Mouse (Mus musculus) heart, embryonic 15.5 days (tissue): ENCODE data around the gene Fam107a. TPM values are rescaled to one million over a fixed set of nuclear protein-coding genes. Genes with fewer than 3 reads are reported as not detected.

Experiments used
- ATAC-seq: fragments of 200-750 bp; cut with Nextera tagmentation; replicated peaks from 2 replicates; pipeline ENCODE4 v1.8.0; 2017; ENCODE audit warnings: low read depth, moderate TSS enrichment; ENCODE audit not compliant: insufficient number of reproducible peaks, insufficient read depth, low FRiP score
- H3K27ac ChIP-seq: fragments of 300-500 bp; sonication (generic); 2 replicates; pipeline ENCODE4 v1.5.1; 2015; ENCODE audit warnings: mild to moderate bottlenecking, inconsistent platforms
- H3K27me3 ChIP-seq: fragments of 300-500 bp; sonication (generic); 2 replicates; pipeline ENCODE4 v1.6.1; 2015; ENCODE audit warnings: inconsistent platforms
- H3K36me3 ChIP-seq: fragments of 300-500 bp; sonication (generic); 2 replicates; pipeline ENCODE4 v1.6.1; 2015; ENCODE audit warnings: mild to moderate bottlenecking, inconsistent platforms
- H3K4me1 ChIP-seq: fragments of 300-500 bp; sonication (generic); replicated peaks from 2 replicates; pipeline ENCODE4 v1.6.1; 2015; ENCODE audit warnings: inconsistent platforms
- H3K4me2 ChIP-seq: fragments of 300-500 bp; sonication (generic); 2 replicates; pipeline ENCODE4 v1.6.1; 2015; ENCODE audit warnings: inconsistent platforms, mild to moderate bottlenecking, moderate library complexity
- H3K4me3 ChIP-seq: fragments of 300-500 bp; sonication (generic); 2 replicates; pipeline ENCODE4 v1.5.1; 2015; ENCODE audit warnings: mild to moderate bottlenecking, inconsistent platforms
- H3K9ac ChIP-seq: fragments of 300-500 bp; sonication (generic); 2 replicates; pipeline ENCODE4 v1.6.1; 2015; ENCODE audit warnings: mild to moderate bottlenecking, inconsistent platforms
- H3K9me3 ChIP-seq: fragments of 300-500 bp; sonication (generic); replicated peaks from 2 replicates; pipeline ENCODE4 v1.6.1; 2016; ENCODE audit warnings: inconsistent platforms
- WGBS: fragments of 180-500 bp; shearing (Covaris S2); methylation state at CpG from one replicate; pipeline ENCODE4 v1.1.7; 2015; ENCODE audit warnings: mixed read lengths; 5-methylcytosine and 5-hydroxymethylcytosine counted together
- polyA plus RNA-seq: library from polyadenylated mRNA; unstranded; fragments of >200 nt; fragmentation: Nextera tagmentation; extraction: Ambion mirVana; gene quantifications from 2 replicates; pipeline ENCODE4 v1.2.1, GENCODE M21; 2015

The Fam107a gene
- polyA plus RNA-seq, 1 experiment from 2014 or later, result 0.44 TPM

GRCm38 (mm10) chr14:8251330-8251885 lies 66.4 kb downstream of the Fam107a start:
- no peaks in the 10 kb centered on the region for H3K9me3 ChIP-seq
- no peak overlapping the region for H3K4me3 ChIP-seq
- H3K27me3 ChIP-seq, result no peaks in the 10 kb centered on the region
- no peak overlapping the region for H3K27ac ChIP-seq
- ATAC-seq, result no peak
- H3K4me1 ChIP-seq, result no peaks in the 10 kb centered on the region
- H3K9ac ChIP-seq, result no peak overlapping the region
- WGBS, result 92% methylated on average over 8 of the region's 8 CpGs
- no peak overlapping the region for H3K4me2 ChIP-seq
- no peaks in the 10 kb centered on the region for H3K36me3 ChIP-seq

- Histone ChIP-seq H3K27ac (no peak overlapping the region), H3K27me3 (no peaks in the 10 kb centered on the region), H3K4me2 (no peak overlapping the region), H3K4me1 (no peaks in the 10 kb centered on the region), H3K36me3 (no peaks in the 10 kb centered on the region), H3K4me3 (no peak overlapping the region), H3K9me3 (no peaks in the 10 kb centered on the region), H3K9ac (no peak overlapping the region)
- 63% methylated on average over 9 of the region's 9 CpGs for WGBS
- no peak for ATAC-seq
These were observed 67.5 kb downstream of the Fam107a start for GRCm38 (mm10) chr14:8250141-8250871.

GRCm38 (mm10) chr14:8249206-8249605 lies 68.6 kb downstream of the Fam107a start:
- no peaks in the 10 kb centered on the region for H3K9me3 ChIP-seq
- H3K27me3 ChIP-seq, result no peaks in the 10 kb centered on the region
- no peak overlapping the region for H3K4me2 ChIP-seq
- no peak overlapping the region for H3K27ac ChIP-seq
- 96% methylated on average over 1 of the region's 1 CpGs for WGBS
- H3K9ac ChIP-seq, result no peak overlapping the region
- ATAC-seq, result no peak
- no peaks in the 10 kb centered on the region for H3K36me3 ChIP-seq
- no peak overlapping the region for H3K4me3 ChIP-seq
- no peaks in the 10 kb centered on the region for H3K4me1 ChIP-seq

- 82% methylated on average over 8 of the region's 8 CpGs for WGBS
- H3K4me2 ChIP-seq, result no peak overlapping the region
- H3K4me1 ChIP-seq, result peaks cover 4% of the 10 kb centered on the region; the same call in 1 of the 2 replicates
- no peaks in the 10 kb centered on the region for H3K27me3 ChIP-seq
- H3K27ac ChIP-seq, result no peak overlapping the region
- H3K9ac ChIP-seq, result no peak overlapping the region
- no peaks in the 10 kb centered on the region for H3K9me3 ChIP-seq
- no peak overlapping the region for H3K4me3 ChIP-seq
- ATAC-seq, result no peak
- no peaks in the 10 kb centered on the region for H3K36me3 ChIP-seq
These were observed 70.9 kb downstream of the Fam107a start for GRCm38 (mm10) chr14:8246878-8247277.

Other genes with a start within 250 kb of the Fam107a start
- 39.3 and 40.3 TPM in 2 replicates for gene Rpp14, start 237.7 kb downstream of the Fam107a start, polyA plus RNA-seq
- gene Pxk, start 219.8 kb downstream of the Fam107a start, polyA plus RNA-seq, result 30.0 and 32.1 TPM in 2 replicates
- gene Pdhb, start 145.0 kb downstream of the Fam107a start, polyA plus RNA-seq, result 520 and 606 TPM in 2 replicates
- 12.5 and 12.6 TPM in 2 replicates for gene Kctd6, start 103.9 kb downstream of the Fam107a start, polyA plus RNA-seq
- 0.82 TPM in 1 of 2 replicates, not detected in the other for gene Acox2, start 58.7 kb downstream of the Fam107a start, polyA plus RNA-seq
- 0.13 and 1.5 TPM in 2 replicates for gene Oit1, start 60.7 kb upstream of the Fam107a start, polyA plus RNA-seq